Mouse (Mus musculus) MEL-GATA-1-ER (cell line): Measurements from ENCODE around the gene Ccdc154.
"Not testable (repeated sequence)": the region's sequence is repeated elsewhere in the genome, so short reads cannot be mapped to it uniquely, and the experiment has no call there.

ENCODE experiments used
- DNase-seq: peaks from one replicate; pipeline ENCODE4 v3.0.0-alpha.2; 2012; ENCODE audit warnings: low read depth; ENCODE audit errors: extremely low read depth

Ccdc154 gene

DNA sequence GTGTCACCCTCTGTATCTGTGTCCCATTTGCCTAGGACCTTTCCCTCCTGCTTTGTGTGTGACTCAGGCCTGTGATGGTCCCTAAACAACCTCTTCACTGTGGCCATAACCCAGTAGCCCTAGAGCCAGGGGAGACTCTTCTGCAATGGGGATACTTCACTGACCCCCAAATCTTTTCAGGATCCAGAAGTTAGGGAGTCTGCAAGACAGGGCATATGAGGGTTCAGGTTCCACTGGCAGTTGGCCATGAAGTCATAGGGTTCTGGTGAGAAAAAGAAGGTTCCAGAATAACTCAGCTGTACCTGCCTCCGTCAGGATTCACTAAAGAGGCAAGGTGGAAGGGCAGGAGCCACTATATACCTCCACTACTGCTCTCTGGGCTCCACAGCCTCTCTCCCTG, at the start of gene Ccdc154:
Ccdc154 (plus strand) TSS at position 301 of the 400 bp plus-strand sequence.
- DNase-seq, result no peak

DNA sequence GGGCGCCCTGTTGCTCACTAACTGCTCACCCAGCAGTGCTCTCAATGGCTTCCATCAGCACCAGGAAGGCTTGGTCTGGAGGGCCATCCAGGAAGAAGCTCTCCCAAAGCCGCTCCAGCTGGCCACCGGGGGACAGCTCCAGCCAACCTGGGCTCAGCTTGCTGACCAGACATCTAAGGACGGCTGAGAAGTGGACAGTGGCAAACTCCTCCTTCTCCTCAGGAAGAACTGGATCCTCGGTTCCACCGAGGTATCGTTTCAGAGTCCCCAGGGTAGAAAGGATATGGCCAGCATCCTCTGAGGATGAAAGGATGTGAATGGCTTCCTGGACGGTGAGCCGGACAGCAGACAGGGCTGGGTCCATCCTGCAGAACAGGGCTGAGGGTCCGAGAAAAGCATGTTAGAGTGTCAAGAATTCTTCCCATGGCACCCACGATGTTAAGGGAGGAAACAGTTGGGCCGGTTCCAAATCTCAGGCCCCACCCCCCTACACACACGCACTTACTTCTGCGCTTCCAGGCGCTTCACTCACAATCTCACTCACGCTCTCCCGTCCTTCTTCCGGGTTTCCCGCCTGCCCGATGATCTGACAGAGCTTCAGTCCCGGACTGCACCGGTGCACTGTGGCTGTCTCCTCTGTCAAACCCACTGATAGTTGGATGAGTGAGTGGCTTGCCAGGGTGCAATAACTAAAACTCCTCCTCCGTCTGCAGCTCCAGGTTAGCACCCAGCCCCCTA, 47.2 kb upstream of the Ccdc154 start:
- DNase-seq, result peak; percentile 60

DNA sequence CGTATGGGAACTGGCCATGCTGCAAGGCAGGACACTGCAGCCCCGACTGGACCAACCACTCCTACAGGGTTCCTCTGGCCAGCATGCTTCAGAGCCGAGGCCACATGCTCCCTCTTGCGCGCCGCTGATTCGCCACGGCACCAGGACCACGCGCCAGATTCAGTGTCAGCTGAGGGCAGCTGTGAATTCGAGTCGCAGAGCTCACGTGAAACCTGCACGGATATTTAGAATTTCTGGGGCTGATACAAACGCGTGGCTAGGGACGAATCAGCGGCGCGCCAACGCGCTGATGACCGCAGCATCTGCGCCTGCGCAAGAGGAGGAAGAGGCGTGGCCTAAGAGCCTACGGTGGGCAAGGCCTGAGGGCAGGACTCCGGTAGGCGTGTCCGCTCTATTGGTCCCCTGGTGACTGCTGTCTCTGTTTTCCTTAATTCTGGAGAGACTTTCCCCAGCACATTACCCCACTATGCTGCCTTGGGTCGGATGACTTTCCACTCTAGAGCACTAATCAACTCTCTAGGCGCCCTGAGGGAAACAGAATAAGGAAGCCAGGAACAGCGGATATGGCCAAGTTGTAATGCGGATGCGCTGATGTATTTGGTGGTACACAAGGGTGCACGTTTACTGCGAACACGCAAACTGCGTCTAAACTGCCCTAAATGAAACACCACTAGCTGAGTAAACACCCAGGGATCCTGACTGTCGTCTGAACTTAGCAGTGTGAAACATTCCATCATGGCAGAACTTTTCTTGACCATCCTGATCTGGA, 46.4 kb upstream of the Ccdc154 start, which contains the start of gene Telo2:
Telo2 (minus strand) TSS at position 304 of the 769 bp plus-strand sequence.
- DNase-seq, result peak; percentile 81

DNA sequence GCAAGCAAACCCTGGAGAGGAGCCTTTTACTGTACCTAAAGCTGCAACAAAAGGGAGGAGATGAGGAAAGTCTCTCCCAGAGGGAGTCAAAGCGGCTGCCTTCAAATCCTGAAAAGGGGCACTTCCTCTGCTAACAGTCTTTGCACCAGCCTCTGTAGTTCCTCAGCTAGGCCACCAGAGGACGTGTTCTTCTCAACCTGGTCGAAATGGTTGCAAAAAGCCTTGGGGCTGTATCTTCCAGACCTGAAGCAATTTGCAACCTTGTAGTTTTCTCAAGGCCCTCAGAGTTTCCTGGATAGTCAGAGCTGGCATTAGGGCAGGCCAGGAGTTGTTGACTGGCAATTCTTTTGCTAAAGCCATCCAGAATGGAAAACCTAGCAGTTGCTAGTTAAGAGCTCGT, 45.0 kb upstream of the Ccdc154 start:
- peak; percentile 60 for DNase-seq

DNA sequence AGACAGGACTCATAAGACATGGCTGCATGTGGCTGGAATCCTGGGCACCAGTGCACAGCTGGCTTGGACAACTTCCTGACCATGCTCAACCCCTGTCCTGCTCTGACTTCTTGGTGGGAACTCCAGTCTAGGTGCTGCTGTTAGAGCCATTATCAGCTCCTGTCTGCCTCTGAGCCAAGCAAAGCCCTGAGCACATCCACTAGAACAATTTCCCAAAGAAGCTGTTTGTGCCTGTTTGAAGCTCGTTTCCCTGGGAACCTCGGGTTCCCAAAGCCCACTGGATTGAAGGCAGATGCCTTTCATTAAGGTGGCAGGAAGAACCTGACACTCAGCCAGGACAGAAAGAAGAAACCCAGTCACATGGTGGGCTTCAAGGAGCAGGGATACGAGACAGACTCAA, 41.9 kb upstream of the Ccdc154 start, which contains the start of gene Ptx4:
Ptx4 (plus strand) TSS at position 355 of the 400 bp plus-strand sequence.
- DNase-seq, result no peak

DNA sequence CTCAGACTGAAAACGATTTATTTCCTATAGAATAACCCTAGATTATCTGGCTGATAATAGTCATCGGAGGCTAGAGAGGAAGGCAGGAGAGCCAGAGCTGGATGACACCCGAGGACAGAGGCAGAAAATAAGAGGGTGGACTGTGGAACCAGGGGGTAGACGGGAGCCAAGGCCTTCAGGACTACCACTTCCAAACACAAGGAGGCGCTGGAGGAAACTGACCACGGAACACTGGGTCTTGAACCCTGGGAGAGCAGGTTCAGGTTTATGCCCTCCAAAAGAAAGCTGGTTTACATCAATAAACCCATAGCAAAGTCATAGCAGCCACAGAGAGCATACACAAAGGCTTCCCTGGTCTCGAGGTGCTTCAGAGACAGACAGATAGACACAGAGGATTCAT, 38.3 kb upstream of the Ccdc154 start:
- no peak for DNase-seq

DNA sequence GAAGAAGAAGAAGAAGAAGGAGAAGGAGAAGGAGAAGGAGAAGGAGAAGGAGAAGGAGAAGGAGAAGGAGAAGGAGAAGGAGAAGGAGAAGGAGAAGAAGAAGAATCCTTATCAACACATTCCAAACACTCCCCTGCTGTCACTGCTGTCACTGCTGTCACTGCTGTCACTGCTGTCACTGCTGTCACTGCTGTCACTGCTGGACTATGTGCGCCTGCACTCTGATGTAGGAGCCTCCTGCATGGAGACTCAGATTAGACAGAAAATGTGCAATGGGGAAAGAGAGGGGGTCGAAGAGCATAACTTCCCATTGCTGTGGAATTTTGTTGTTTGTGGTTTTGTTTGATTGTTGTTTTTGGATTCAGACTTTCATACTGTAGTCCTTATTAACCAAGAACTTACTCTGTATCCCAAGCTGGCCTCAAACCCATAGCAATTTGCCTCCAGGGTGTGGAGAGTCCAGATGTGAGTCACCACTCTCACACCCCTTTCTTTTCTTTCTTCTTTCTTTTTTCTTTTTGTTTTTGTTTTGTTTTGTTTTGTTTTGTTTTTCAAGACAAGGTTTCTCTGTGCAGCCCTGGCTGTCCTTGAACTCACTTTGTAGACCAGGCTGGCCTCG, 36.7 kb upstream of the Ccdc154 start:
- not testable (repeated sequence) for DNase-seq

DNA sequence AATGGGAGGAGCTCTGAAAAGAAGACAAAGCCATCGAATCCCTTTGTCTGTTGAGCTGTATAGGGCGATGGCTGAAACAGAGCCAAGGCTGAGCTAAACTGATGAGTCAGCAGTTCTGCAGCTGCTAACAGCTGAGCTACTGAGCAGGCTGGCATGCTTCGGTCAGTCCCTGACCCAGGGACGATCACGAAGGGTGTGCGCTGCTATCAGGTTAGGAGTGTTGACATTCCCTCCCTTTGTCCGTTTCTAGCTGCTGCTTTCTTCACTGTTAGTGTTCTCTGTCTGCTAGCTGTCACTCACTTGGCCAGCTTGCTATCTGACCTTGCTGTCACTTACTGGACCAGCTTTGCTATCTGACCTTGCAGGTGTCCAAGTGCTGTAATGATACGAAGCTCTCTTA, 35.2 kb upstream of the Ccdc154 start:
- no peak for DNase-seq

DNA sequence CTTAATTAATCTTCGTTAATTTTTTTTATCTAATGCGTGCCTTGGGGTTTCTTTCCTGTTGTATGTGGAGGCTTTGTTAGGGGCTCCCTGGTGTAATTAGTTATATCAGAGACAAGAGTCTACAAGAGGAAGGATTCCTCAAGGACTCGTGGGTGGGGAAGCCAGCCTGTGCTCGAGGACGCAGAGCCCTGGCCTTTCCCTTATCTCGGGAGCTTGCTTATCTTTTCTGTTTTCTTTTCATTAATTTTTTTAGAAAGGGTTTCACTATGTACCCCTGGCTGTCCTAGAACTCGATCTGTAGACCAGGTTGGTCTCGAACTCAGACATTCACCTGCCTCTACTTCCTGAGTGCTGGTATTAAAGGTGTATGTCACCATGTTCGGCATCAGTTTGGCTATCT, 34.6 kb upstream of the Ccdc154 start:
- no peak for DNase-seq

DNA sequence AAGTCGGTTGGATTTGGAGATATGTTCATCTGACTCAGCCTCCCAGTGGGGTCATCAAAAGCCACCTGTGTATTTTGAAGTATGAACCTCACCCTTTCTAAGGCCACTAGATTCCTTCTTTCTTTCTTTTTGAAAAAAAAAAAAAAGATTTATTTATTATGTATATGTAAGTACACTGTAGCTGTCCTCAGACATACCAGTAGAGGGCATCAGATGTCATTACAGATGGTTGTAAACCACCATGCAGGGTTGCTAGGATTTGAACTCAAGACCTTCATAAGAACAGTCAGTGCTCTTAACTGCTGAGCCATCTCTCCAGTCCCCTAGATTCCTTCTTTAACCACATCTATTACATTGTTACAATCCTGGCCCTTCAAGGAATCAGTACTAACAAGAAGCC, 32.2 kb upstream of the Ccdc154 start:
- no peak for DNase-seq

DNA sequence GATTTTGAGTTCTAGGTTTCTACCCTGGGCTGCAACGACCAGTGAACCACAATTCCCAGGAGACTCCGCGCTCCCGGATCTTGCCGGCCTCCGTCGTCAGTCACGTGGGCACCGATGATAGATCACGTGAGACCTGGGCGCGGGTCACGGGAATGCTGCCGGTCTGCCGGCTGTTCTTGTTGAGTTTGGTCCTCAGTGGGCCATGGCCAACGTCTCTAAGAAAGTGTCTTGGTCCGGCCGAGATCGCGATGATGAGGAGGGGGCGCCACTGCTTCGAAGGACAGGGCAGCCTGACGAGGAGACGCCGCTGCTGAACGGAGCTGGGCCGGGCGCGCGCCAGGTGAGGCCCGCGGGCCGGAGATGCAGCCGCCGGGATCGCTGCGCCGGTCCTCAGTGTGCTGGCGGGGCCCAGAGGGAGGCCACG, 29.0 kb upstream of the Ccdc154 start, which contains the start of gene Clcn7:
Clcn7 (plus strand) TSS at position 117 of the 424 bp plus-strand sequence.
- DNase-seq, result peak; percentile 67

DNA sequence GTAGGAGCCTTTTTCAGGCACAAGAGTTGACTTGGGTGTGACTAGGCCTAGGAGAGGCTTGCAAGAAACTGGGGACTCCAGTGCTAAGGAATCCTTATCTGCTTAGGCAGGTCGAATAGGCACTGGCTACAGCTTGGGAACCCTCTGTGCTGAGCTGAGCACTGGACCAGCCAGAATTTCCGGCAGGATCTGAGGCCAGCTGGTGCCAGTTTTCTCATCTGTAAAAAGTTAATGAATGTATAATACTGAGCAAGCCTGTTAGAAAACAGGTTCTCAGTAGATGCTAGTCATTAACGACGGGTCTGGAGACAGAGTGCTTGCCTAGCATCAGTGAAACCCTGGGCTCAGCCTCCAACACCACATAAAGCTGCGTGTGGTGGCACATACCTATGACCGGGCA, 26.6 kb upstream of the Ccdc154 start:
- DNase-seq, result no peak

DNA sequence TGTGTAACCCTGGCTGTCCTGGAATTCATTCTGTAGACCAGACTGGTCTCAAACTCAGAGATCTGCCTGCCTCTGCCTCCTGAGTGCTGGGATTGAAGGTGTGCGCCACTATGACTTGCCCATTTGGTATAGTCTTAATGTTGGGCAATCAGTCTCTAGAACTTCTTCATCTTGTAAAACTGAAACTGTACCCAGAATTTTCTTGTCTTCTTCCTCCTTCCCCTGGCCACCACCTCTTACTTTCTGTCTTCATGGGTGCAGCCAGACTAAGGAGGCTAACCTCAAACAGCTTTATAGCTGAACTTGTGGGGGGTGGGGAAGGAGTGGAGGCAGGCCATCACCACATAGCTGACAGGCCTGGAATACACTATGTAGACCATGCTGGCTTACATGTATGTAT, 23.5 kb upstream of the Ccdc154 start:
- no peak for DNase-seq

DNA sequence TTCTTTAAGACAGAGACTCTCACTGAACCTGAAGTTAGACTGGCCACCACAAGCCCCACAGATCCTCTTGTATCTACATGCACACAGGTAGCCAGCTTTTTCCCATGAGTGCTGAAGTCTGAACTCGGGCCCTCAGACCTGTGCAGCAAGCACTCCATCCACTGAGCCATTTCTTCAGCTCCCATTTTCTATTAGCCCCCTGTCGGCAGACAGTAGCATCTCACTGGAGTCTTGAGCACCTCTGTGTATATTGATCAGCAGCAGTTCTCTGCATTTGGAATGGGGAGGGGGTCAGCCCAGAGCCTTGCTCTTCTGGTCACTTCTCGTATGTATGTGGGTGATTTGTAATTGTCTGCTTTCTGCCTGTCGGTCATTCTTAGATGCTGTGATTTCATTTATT, 22.3 kb upstream of the Ccdc154 start:
- DNase-seq, result no peak

DNA sequence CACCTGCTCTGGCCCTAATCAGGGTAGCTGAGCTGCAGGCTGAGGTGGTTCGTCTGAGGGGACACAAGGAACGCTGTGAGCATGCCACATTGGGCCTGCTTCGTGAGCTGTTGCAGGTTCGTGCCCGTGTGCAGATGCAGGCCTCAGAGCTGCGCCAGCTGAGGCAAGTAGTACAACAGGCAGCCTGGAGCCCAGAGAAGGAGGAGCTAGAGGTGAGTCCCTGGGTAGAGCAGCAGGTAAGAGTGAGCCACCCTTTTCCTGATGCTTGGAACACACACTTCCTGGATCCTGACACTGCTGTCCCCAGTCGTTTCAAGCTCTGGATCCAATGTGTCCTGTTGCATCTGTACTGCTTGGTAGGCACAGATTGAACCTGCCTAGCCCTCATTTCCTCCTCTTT, 1.1 kb downstream of the Ccdc154 start:
- no peak for DNase-seq

DNA sequence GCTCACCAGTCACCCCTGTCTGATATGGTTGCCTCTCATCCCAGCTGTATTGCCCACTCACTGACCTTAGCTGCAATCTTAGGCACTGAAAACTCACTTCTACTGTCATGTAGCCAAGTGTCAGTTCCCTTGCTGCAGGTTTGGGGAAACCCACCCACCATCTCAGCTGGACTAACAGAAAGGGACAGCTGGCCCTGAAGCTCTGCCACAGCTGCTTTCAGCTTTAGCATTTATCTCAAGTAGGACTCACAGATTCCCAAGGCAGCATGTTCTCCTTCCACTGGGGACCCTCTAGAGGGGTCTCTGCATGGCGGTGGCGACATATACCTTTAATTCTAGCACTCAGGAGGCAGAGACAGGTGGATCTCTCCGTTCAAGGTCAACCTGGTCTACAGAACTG, 2.5 kb downstream of the Ccdc154 start:
- DNase-seq, result no peak

DNA sequence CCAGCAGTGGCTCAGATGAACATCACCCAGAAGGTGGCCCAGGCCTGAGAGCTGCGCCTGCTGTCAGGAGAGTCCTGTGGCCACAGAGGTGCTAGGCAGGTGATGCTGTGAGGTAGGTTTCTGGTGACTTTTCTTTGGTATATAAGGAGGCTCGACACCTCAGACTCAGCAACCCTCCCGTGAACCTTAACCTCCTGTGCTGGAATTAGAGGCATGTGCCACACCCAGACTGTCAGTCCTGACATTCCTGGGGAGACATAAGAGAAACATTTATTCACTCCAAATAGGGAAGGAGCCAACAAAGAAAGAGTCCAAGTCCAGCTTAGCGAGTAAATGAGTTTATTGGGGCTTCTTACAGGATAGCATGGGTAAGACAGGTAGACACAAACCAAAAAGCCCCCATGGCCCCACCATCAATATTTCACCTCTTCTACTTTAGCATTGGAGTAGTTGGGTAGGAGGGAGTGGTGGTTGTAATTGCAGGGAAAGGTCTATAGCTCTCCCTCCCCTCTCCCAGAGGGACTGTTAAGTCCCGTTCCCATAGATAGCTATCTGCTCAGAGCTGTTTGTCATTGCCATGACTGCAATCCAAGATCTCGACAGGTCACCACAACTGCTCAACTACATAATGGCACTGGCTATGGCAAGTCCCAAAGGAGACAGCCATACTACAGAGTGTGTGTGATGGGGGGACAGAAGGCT, 3.9 kb downstream of the Ccdc154 start:
- no peak for DNase-seq

DNA sequence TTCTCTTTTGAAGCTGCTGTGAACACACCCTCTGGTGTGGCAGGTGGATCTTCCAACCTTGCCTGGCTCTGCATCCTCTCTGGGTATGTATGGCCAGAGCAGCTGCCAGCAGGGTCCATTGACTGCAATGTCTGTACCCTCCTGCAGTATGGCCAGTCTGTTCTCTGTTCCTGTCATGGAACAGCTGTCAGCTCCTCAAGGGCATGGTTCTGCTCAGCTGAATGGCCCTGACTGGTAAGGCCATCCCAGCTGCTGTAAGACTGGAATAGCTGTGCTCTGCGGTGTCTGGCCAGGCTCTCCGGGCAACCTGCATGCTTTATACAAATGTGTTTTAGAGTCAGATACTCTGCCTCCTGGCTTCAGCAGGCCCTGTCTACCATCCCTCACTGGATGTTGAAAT, 7.4 kb downstream of the Ccdc154 start:
- DNase-seq, result no peak

DNA sequence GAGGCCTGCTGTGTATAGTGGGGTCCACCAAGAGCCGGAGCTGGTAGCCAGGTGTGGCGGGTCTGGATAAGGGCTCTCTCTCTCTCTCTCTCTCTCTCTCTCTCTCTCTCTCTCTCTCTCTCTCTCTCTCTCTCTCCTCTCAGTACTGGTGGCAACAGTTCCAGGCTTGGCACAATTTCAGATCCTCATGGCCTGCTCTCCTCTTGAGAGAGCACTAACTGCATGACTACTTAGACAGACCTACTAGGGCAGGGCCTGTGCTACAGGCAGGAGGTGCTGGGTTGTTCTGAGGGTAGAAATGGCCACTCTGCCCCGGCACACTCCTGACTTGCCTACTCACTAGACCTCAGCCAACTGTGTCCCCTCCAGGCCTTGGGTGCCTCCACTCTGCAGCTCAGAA, 10.3 kb downstream of the Ccdc154 start:
- DNase-seq, result no peak

DNA sequence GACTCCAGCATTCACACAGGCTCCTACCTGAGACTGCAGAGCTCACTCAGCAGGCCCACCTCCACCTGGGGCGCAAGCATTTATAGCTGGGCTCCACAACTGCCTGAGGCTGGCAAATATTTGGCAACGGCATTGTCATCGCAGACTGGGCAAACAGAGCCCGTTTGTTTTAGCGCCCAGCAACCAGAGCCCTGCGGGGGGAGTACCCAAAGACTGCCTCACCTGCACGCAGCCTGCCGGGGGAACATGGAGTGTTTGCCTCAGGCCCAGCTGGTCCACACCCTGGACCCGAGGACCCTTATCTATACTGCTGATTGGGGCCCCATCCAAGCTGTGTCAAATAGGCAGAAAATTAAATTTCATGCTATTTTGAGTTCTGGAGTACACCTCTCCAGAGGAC, 13.2 kb downstream of the Ccdc154 start, which contains the start of gene Gm38655:
Gm38655 (minus strand) TSS at position 61 of the 400 bp plus-strand sequence.
- DNase-seq, result no peak

DNA sequence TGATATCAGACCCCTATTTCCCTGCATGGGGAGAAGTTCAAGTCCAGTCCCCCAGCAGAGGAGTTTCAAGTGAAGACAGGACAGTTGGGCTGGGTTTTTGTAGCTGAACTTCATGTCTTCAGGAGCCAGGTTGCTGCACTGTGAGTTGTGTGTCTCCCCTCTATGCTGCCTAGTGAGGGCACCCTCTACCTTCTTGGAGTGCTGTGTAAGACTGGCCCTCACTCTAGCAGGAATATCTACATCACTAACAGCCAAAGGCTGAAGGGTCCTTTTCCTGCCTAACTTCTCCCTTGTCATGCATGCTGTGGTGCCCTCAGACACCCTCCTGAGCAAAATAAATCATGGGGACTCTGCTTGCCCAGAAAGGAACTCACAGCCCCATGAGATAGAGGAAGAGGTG, 21.0 kb downstream of the Ccdc154 start:
- peak; percentile 8 for DNase-seq
